Mouse (Mus musculus) kidney, embryonic 14.5 days (tissue): Measurements from ENCODE around the gene Phlpp2. TPM values are rescaled to one million over a fixed set of nuclear protein-coding genes. Genes with fewer than 3 reads are reported as not detected.

ENCODE experiments used
- ATAC-seq: fragments of 200-750 bp; cut with Nextera tagmentation; 2 replicates; pipeline ENCODE4 v1.8.0; 2017; ENCODE audit warnings: moderate number of reproducible peaks, mild to moderate bottlenecking, moderate TSS enrichment, moderate library complexity; ENCODE audit not compliant: low FRiP score, low TSS enrichment
- H3K27ac ChIP-seq: fragments of 300-500 bp; sonication (generic); 2 replicates; pipeline ENCODE4 v1.5.1; 2014; ENCODE audit warnings: low read depth, mild to moderate bottlenecking, low read length, moderate library complexity, mixed read lengths
- H3K27me3 ChIP-seq: fragments of 300-500 bp; sonication (generic); 2 replicates; pipeline ENCODE4 v1.6.1; 2014; ENCODE audit warnings: mild to moderate bottlenecking, low read length; ENCODE audit not compliant: control insufficient read depth, insufficient read depth
- H3K36me3 ChIP-seq: fragments of 300-500 bp; sonication (generic); 2 replicates; pipeline ENCODE4 v1.6.1; 2014; ENCODE audit warnings: low read length, mixed read lengths; ENCODE audit not compliant: control insufficient read depth, insufficient read depth
- H3K4me1 ChIP-seq: fragments of 300-500 bp; sonication (generic); 2 replicates; pipeline ENCODE4 v1.6.1; 2014; ENCODE audit warnings: low read length, mixed read lengths; ENCODE audit not compliant: control insufficient read depth, insufficient read depth
- H3K4me2 ChIP-seq: fragments of 300-500 bp; sonication (generic); replicated peaks from 2 replicates; pipeline ENCODE4 v1.6.1; 2014; ENCODE audit warnings: low read depth, mild to moderate bottlenecking, low read length
- H3K4me3 ChIP-seq: fragments of 300-500 bp; sonication (generic); 2 replicates; pipeline ENCODE4 v1.5.1; 2014; ENCODE audit warnings: mild to moderate bottlenecking, low read length
- H3K9ac ChIP-seq: fragments of 300-500 bp; sonication (generic); 2 replicates; pipeline ENCODE4 v1.6.1; 2014; ENCODE audit warnings: low read depth, mild to moderate bottlenecking, low read length, moderate library complexity
- H3K9me3 ChIP-seq: fragments of 300-500 bp; sonication (generic); 2 replicates; pipeline ENCODE4 v1.6.1; 2016; ENCODE audit warnings: low read length; ENCODE audit not compliant: control insufficient read depth
- WGBS: fragments of 180-500 bp; shearing (Covaris S2); extraction: QIAGEN DNeasy Blood & Tissue Kit; methylation state at CpG from one replicate; pipeline ENCODE4 v1.1.7; 2014; 5-methylcytosine and 5-hydroxymethylcytosine counted together
- polyA plus RNA-seq: library from polyadenylated mRNA; unstranded; fragments of >200 nt; fragmentation: Nextera tagmentation; extraction: Ambion mirVana; gene quantifications from 2 replicates; pipeline ENCODE4 v1.2.1, GENCODE M21; 2014

Gene Phlpp2
- polyA plus RNA-seq, 1 experiment from 2014 or later = 4.3 TPM

GRCm38 (mm10) chr8:109889211-109889610 lies 20.9 kb downstream of the Phlpp2 start:
- H3K4me3 ChIP-seq = no peak overlapping the region
- 90% methylated on average over 1 of the region's 1 CpGs for WGBS
- H3K4me1 ChIP-seq = no peaks in the 10 kb centered on the region

DNA sequence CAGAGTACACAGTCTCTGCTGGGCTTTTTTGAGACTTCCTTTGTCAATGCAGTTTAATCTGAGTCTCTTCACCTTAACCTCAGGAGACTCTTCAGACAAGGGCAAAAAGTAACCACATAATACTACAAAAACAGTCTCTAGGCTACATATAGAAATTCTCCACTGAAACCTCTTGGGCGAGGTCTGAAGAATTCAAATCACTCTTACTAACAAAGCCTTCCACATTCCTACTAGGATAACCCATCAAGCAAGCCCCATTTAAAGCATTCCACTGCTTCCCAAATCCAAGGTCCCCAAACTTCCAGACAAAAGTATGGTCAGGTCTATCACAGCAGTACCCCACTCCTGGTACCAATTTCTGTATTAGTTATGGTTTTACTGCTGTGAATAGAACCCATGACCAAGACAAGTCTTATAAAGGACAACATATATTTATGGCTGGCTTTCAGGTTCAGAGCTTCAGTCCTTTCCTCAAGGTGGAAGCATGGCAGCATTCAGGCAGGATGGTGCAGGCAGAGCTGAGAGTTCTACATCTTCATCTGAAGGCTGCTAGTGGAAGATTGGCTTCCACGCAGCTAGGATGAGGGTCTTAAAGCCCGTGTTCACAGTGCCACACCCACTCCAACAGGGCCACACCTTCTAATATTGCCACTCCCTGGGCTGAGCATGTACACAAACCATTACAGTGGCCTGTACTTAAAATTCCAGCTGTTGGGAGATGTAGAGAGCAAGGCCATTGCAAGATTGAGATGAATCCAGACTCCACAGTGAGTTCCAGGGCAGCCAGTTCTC lies 22.6 kb downstream of the Phlpp2 start:
- H3K27me3 ChIP-seq = no peaks in the 10 kb centered on the region
- H3K9ac ChIP-seq = no peak overlapping the region
- H3K27ac ChIP-seq = no peak overlapping the region
- WGBS = 95% methylated on average over 3 of the region's 3 CpGs
- H3K4me1 ChIP-seq = no peaks in the 10 kb centered on the region
- H3K4me2 ChIP-seq = no peak overlapping the region
- H3K4me3 ChIP-seq = no peak overlapping the region
- no peaks in the 10 kb centered on the region for H3K9me3 ChIP-seq
- ATAC-seq = no peak
- H3K36me3 ChIP-seq = peaks cover 4% of the 10 kb centered on the region; the same call in 1 of the 2 replicates

More at GRCm38 (mm10) chr8:109889211-109889610, 20.9 kb downstream of the Phlpp2 start:
- Histone ChIP-seq H3K9ac (no peak overlapping the region), H3K27ac (no peak overlapping the region), H3K4me2 (no peak overlapping the region), H3K36me3 (peaks cover 12% of the 10 kb centered on the region; the same call in 1 of the 2 replicates), H3K27me3 (no peaks in the 10 kb centered on the region), H3K9me3 (no peaks in the 10 kb centered on the region)
- ATAC-seq = no peak

DNA sequence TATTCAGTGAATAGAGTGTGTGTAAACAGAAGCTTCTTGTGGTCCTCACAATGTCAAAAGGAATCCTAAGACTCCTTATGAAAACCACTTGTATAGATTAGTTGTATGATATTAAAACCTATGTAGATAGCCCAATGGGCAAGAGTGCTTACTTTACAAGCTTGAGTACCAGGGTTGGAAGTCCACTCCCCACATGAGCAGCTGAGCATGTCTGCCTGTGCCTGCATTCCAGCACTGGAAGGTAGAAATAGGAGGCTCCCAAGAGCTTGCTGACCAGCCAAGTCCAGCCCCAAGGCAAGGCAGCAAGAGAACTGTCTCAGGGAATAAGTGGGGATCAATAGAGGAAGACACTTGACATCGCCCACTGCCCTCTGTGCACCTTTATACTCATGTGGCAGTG lies 26.3 kb downstream of the Phlpp2 start:
- no peaks in the 10 kb centered on the region for H3K4me1 ChIP-seq
- no peak overlapping the region for H3K4me3 ChIP-seq
- no peak overlapping the region for H3K27ac ChIP-seq
- H3K9me3 ChIP-seq = no peaks in the 10 kb centered on the region
- WGBS = 100% methylated on average over 1 of the region's 1 CpGs
- no peaks in the 10 kb centered on the region for H3K27me3 ChIP-seq
- H3K9ac ChIP-seq = no peak overlapping the region
- peaks cover 4% of the 10 kb centered on the region; the same call in 1 of the 2 replicates for H3K36me3 ChIP-seq
- no peak overlapping the region for H3K4me2 ChIP-seq
- ATAC-seq = no peak

GRCm38 (mm10) chr8:109895355-109895754 lies 27.0 kb downstream of the Phlpp2 start:
- H3K9ac ChIP-seq = no peak overlapping the region

DNA sequence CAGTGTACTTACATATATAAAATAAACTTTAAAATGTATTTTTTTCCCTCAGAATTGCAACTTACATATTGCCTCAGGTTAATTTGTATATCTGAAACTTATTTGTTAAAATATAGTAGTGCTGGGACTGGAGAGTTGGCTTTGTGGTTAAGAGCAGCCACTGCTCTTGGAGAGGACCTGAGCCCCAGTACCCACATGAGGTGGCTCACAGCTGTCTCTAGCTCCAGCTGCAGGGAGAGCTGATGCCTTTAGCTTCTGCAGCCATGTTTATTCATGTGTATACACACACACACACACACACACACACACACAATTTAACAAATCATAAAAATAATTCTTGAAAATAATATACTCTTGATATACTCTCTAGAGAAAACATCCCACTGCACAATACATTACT lies 34.0 kb downstream of the Phlpp2 start:
- Histone ChIP-seq H3K27me3 (no peaks in the 10 kb centered on the region), H3K4me2 (no peak overlapping the region), H3K9ac (no peak overlapping the region), H3K4me3 (no peak overlapping the region), H3K36me3 (peaks cover 7% of the 10 kb centered on the region; the same call in 1 of the 2 replicates), H3K4me1 (no peaks in the 10 kb centered on the region), H3K27ac (no peak overlapping the region), H3K9me3 (no peaks in the 10 kb centered on the region)
- ATAC-seq = no peak

More at GRCm38 (mm10) chr8:109895355-109895754, 27.0 kb downstream of the Phlpp2 start:
- Histone ChIP-seq H3K4me2 (no peak overlapping the region), H3K4me3 (no peak overlapping the region), H3K27ac (no peak overlapping the region), H3K4me1 (no peaks in the 10 kb centered on the region), H3K27me3 (no peaks in the 10 kb centered on the region), H3K36me3 (peaks cover 4% of the 10 kb centered on the region; the same call in 1 of the 2 replicates), H3K9me3 (no peaks in the 10 kb centered on the region)
- no peak for ATAC-seq
- WGBS = 75% methylated on average over 12 of the region's 12 CpGs

DNA sequence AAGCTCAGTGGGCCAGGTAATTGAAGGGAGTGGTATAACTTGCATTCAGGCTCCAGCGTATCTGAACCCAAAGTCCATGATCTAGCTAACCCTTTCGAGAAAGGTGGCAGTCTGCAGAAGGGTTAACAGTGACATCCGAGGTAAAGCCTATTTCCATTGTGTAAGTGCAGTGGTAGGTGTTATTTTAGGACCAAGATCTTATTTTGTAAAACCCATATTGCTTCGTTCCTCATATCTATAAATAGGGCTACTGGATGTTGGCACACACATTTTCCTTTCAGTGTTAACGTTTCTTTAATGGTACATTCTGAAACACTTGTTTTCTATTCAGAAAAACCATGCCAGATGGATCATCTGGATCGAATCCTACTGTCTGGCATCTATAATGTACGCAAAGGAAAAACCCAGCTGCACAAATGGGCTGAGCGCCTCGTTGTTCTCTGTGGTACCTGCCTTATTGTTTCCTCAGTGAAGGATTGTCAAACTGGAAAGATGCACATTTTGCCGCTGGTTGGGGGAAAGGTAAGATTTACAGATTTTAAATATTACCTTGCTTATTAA lies 35.6 kb downstream of the Phlpp2 start:
- no peak overlapping the region for H3K9ac ChIP-seq
- H3K36me3 ChIP-seq = peaks cover 21% of the 10 kb centered on the region; the same call in 1 of the 2 replicates
- no peaks in the 10 kb centered on the region for H3K9me3 ChIP-seq
- WGBS = 91% methylated on average over 10 of the region's 10 CpGs
- no peak overlapping the region for H3K4me2 ChIP-seq
- no peak for ATAC-seq
- H3K27me3 ChIP-seq = no peaks in the 10 kb centered on the region
- H3K4me3 ChIP-seq = no peak overlapping the region
- no peaks in the 10 kb centered on the region for H3K4me1 ChIP-seq
- no peak overlapping the region for H3K27ac ChIP-seq

GRCm38 (mm10) chr8:109904928-109905668 lies 36.8 kb downstream of the Phlpp2 start:
- WGBS = 94% methylated on average over 1 of the region's 1 CpGs
- Histone ChIP-seq H3K27ac (no peak overlapping the region), H3K4me3 (no peak overlapping the region), H3K36me3 (peaks cover 21% of the 10 kb centered on the region; the same call in 1 of the 2 replicates), H3K9ac (no peak overlapping the region), H3K9me3 (no peaks in the 10 kb centered on the region), H3K4me2 (no peak overlapping the region), H3K27me3 (no peaks in the 10 kb centered on the region), H3K4me1 (no peaks in the 10 kb centered on the region)
- no peak for ATAC-seq

GRCm38 (mm10) chr8:109906907-109907306 lies 38.6 kb downstream of the Phlpp2 start:
- no peaks in the 10 kb centered on the region for H3K9me3 ChIP-seq
- no peaks in the 10 kb centered on the region for H3K4me1 ChIP-seq
- H3K9ac ChIP-seq = no peak overlapping the region
- H3K4me2 ChIP-seq = no peak overlapping the region
- H3K4me3 ChIP-seq = no peak overlapping the region
- WGBS = 98% methylated on average over 3 of the region's 3 CpGs
- ATAC-seq = no peak
- H3K27ac ChIP-seq = no peak overlapping the region
- H3K36me3 ChIP-seq = peaks cover 29% of the 10 kb centered on the region
- H3K27me3 ChIP-seq = no peaks in the 10 kb centered on the region

- H3K27ac ChIP-seq = no peak overlapping the region
- no peaks in the 10 kb centered on the region for H3K9me3 ChIP-seq
- H3K4me3 ChIP-seq = no peak overlapping the region
- H3K4me2 ChIP-seq = no peak overlapping the region
- H3K27me3 ChIP-seq = no peaks in the 10 kb centered on the region
- ATAC-seq = no peak
- H3K36me3 ChIP-seq = peaks cover 33% of the 10 kb centered on the region
- no peak overlapping the region for H3K9ac ChIP-seq
- no peaks in the 10 kb centered on the region for H3K4me1 ChIP-seq
- 95% methylated on average over 4 of the region's 4 CpGs for WGBS
Observed at GRCm38 (mm10) chr8:109907376-109907775, 39.0 kb downstream of the Phlpp2 start.
